Mouse (Mus musculus): ENCODE results near the gene Lrmda.

DNA sequence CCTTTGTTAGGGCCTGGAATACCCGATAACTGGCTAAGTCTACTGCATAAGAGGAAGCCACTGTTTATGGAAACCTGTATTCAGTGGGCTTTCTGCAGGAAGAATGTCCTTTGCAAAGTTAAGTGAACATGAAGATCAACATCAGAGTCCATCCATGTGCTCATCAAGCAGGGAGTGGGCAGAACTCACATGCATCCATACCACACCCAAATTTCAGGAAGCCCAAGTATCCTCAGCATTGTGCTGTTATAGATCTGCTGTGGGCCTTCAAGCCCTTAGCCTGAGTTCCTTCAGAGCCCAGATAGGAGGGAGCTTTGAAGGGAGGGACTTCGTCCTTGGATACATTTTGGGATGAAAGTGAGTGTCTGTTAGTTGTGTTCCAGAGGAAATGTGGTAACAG lies 681.2 kb downstream of the Lrmda start:
- TF ChIP-seq CTCF (conservative IDR thresholded peaks at IDR 0.05; ENCODE audit: low read length), result no peak
- no peak for TF ChIP-seq NANOG (IDR thresholded peaks at IDR 0.05; ENCODE audit: borderline replicate concordance, low read length)
- no peak for TF ChIP-seq POU5F1 (IDR thresholded peaks at IDR 0.05; ENCODE audit: borderline replicate concordance, low read length)
